Mouse (Mus musculus) small intestine, adult 2 months (tissue): ENCODE data around the gene Fnip2.

Source experiments
- CTCF ChIP-seq: fragments of 200-500 bp; IDR thresholded peaks from 2 replicates; pipeline ENCODE4 v1.5.1; 2012; ENCODE audit warnings: low read depth, mild to moderate bottlenecking, control low read depth, inconsistent platforms, low read length, moderate library complexity, mixed read lengths; ENCODE audit not compliant: insufficient replicate concordance, insufficient read length; ENCODE audit errors: extremely low read depth
- POLR2A ChIP-seq: fragments of 200-500 bp; IDR thresholded peaks from 2 replicates; pipeline ENCODE4 v1.6.1; 2012; ENCODE audit warnings: low read depth, mild to moderate bottlenecking, control low read depth, inconsistent platforms, low read length, moderate library complexity

GRCm38 (mm10) chr3:79484286-79485063 lies 83.1 kb downstream of the Fnip2 start:
- TF ChIP-seq CTCF, result no peak
- TF ChIP-seq POLR2A, result no peak
